Mouse (Mus musculus) gastrocnemius, postnatal 14 days (tissue): ENCODE measurements around the gene Cul7. TPM values are rescaled to one million over a fixed set of nuclear protein-coding genes. Genes with fewer than 3 reads are reported as not detected.
A peak's percentile ranks its signal among the peaks of the same experiment; 100 is the strongest.

Experiments used
- DNase-seq: peaks from one replicate; pipeline ENCODE4 v3.0.0; 2021; ENCODE audit warnings: mixed read lengths
- intact Hi-C: fragments of 180-260 bp; cut with DNase I; formaldehyde crosslinking; loops from one replicate; pipeline ENCODE4 v1.15.1; 2025; ENCODE audit warnings: low total_unique reads
- total RNA-seq, 2 experiments: library from RNA; stranded (reverse); gene quantifications; 2 replicates each; pipeline ENCODE4 v1.2.3; 2021

Cul7 gene
- total RNA-seq, 2 experiments from 2014 or later, result 20.1 to 25.5 TPM

- no peak for DNase-seq
- intact Hi-C loops, result no loop called here
Observed at GRCm38 (mm10) chr17:46661351-46661750, 11.2 kb downstream of the Cul7 start.

GRCm38 (mm10) chr17:46661981-46662380, 11.8 kb downstream of the Cul7 start:
- intact Hi-C loops, result no loop called here
- no peak for DNase-seq

GRCm38 (mm10) chr17:46662730-46663129, 12.6 kb downstream of the Cul7 start:
- intact Hi-C loops, result no loop called here
- peak; percentile 53 for DNase-seq

GRCm38 (mm10) chr17:46667712-46668111, 17.6 kb downstream of the Cul7 start:
- intact Hi-C loops, result no loop called here

GRCm38 (mm10) chr17:46669911-46670310, 19.8 kb downstream of the Cul7 start:
- intact Hi-C loops, result no loop called here
- no peak for DNase-seq

More at GRCm38 (mm10) chr17:46667712-46668111, 17.6 kb downstream of the Cul7 start:
- no peak for DNase-seq

- DNase-seq, result peak; percentile 93
- intact Hi-C loops, result no loop called here
Observed at GRCm38 (mm10) chr17:46673850-46674529, 23.9 kb downstream of the Cul7 start, which contains the start of gene Rrp36. Gene Rrp36, minus strand, starts transcription at chr17:46674352.

- intact Hi-C loops, result no loop called here
Observed at GRCm38 (mm10) chr17:46674530-46675283, 24.6 kb downstream of the Cul7 start.

GRCm38 (mm10) chr17:46678416-46678815, 28.3 kb downstream of the Cul7 start, which contains the start of gene Mea1:
Gene Mea1, plus strand, starts transcription at chr17:46678793.
- DNase-seq, result peak; percentile 71
- intact Hi-C loops, result no loop called here

More at GRCm38 (mm10) chr17:46674530-46675283, 24.6 kb downstream of the Cul7 start:
- DNase-seq, result no peak

- peak; percentile 42 for DNase-seq
- intact Hi-C loops, result no loop called here
Observed at GRCm38 (mm10) chr17:46678911-46679310, 28.8 kb downstream of the Cul7 start.

- intact Hi-C loops, result no loop called here
- peak; percentile 61 for DNase-seq
Observed at GRCm38 (mm10) chr17:46679843-46680759, 30.0 kb downstream of the Cul7 start.

GRCm38 (mm10) chr17:46680760-46681373, 30.7 kb downstream of the Cul7 start, which contains the start of gene Klhdc3:
Gene Klhdc3, minus strand, starts transcription at chr17:46680914.
- DNase-seq, result peak; percentile 99
- intact Hi-C loops, result no loop called here

GRCm38 (mm10) chr17:46681466-46682118, 31.5 kb downstream of the Cul7 start:
- intact Hi-C loops, result no loop called here
- no peak for DNase-seq

- DNase-seq, result no peak
- intact Hi-C loops, result no loop called here
Observed at GRCm38 (mm10) chr17:46682654-46683389, 32.7 kb downstream of the Cul7 start.

- intact Hi-C loops, result no loop called here
- no peak for DNase-seq
Observed at GRCm38 (mm10) chr17:46685913-46686312, 35.8 kb downstream of the Cul7 start.

- intact Hi-C loops, result no loop called here
- DNase-seq, result no peak
Observed at GRCm38 (mm10) chr17:46690665-46691064, 40.5 kb downstream of the Cul7 start.

GRCm38 (mm10) chr17:46691390-46691789, 41.3 kb downstream of the Cul7 start:
- intact Hi-C loops, result no loop called here
- no peak for DNase-seq

GRCm38 (mm10) chr17:46694517-46695063, 44.5 kb downstream of the Cul7 start:
- intact Hi-C loops, result no loop called here
- no peak for DNase-seq

- intact Hi-C loops, result no loop called here
- no peak for DNase-seq
Observed at GRCm38 (mm10) chr17:46698515-46698914, 48.4 kb downstream of the Cul7 start.
